Mouse (Mus musculus) heart, adult 2 months (tissue): ENCODE results near the gene Cerk.

Experiments used
- CTCF ChIP-seq: fragments of 200-600 bp; IDR thresholded peaks from 2 replicates; pipeline ENCODE4 v1.8.1; 2022; ENCODE audit warnings: antibody characterized with exemption, mild to moderate bottlenecking, moderate library complexity
- EP300 ChIP-seq: fragments of 200-500 bp; IDR thresholded peaks from 2 replicates; pipeline ENCODE4 v1.6.1; 2011; ENCODE audit warnings: low read depth, low read length, control low read depth; ENCODE audit not compliant: insufficient read depth
- POLR2A ChIP-seq: fragments of 200-500 bp; IDR thresholded peaks from 2 replicates; pipeline ENCODE4 v1.6.1; 2011; ENCODE audit warnings: mild to moderate bottlenecking, low read depth, low read length, control low read depth; ENCODE audit not compliant: insufficient read depth

DNA sequence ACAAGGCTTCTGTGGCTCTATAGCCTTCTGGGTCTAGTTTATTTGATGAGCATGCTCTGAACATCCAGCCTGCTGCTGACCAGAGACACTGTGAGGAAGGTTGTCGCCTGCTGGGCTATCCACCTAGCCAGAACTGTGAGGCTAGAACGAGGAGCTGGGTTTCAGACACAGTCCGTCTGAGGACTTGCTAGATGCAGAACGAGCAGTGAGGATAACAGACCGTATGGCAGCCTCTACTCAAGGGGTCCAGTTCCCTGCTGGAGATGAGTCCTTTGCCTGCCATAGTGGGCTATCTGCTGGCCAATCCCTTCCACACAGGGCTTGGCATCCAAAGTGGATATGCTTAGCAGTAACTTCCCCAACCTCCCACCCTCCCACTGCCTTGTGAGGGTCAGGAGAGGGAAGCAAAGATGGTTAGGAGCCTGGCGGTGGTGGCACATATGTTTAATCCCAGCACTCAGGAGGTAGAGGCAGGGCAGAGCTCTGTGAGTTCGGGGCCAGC, 17.4 kb upstream of the Cerk start:
- no peak for TF ChIP-seq EP300
- TF ChIP-seq CTCF = no peak
- TF ChIP-seq POLR2A = no peak
